Mouse (Mus musculus) stomach, postnatal 0 days (tissue): ENCODE measurements around the gene Kank4.

Experiments used
- CTCF ChIP-seq: IDR thresholded peaks from 2 replicates; pipeline ENCODE4 v1.5.1; 2016; ENCODE audit warnings: antibody characterized with exemption, low read depth, mild to moderate bottlenecking, moderate library complexity
- EP300 ChIP-seq: optimal IDR thresholded peaks from 2 replicates; pipeline ENCODE3; 2016; ENCODE audit warnings: antibody characterized with exemption

DNA sequence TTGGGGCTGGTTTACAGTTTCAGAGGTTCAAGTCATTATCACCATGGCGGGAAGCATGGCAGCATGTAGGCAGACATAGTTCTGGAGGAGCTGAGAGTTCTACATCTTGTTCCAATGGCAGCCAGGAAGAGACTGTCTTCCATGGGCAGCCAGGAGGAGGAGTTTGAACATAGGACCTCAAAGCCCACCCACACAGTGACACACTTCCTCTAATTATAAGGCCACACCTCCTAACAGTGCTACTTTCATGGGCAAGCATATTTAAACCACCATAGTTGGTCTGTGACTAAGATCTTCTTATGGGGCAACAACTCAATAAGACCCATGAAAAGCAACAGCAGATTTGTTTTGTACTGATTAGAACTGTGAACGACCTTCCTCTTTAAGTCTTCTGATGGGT lies 46.1 kb upstream of the Kank4 start:
- no peak for TF ChIP-seq CTCF
- no peak for TF ChIP-seq EP300
